Mouse (Mus musculus) liver, postnatal 0 days (tissue): ENCODE data around the gene Ltbr. TPM values are rescaled to one million over a fixed set of nuclear protein-coding genes. Genes with fewer than 3 reads are reported as not detected.
A peak's percentile ranks its signal among the peaks of the same experiment; 100 is the strongest.

Experiments used
- ATAC-seq: fragments of 200-750 bp; cut with Nextera tagmentation; 2 replicates; pipeline ENCODE4 v1.8.0; 2017; ENCODE audit warnings: mild to moderate bottlenecking, moderate library complexity
- DNase-seq: peaks from one replicate; pipeline ENCODE4 v3.0.0-alpha.2; 2016
- H3K27ac ChIP-seq: fragments of 300-500 bp; sonication (generic); 2 replicates; pipeline ENCODE4 v1.5.1; 2014; ENCODE audit warnings: antibody characterized with exemption, moderate library complexity, mild to moderate bottlenecking, low read depth
- H3K27me3 ChIP-seq: fragments of 300-500 bp; sonication (generic); 2 replicates; pipeline ENCODE4 v1.6.1; 2014; ENCODE audit warnings: low read length, control low read depth, mixed read lengths; ENCODE audit not compliant: insufficient read depth
- H3K36me3 ChIP-seq: fragments of 300-500 bp; sonication (generic); replicated peaks from 2 replicates; pipeline ENCODE4 v1.6.1; 2014; ENCODE audit warnings: mild to moderate bottlenecking, control low read depth, low read length, moderate library complexity, mixed read lengths; ENCODE audit not compliant: insufficient read depth
- H3K4me1 ChIP-seq: fragments of 300-500 bp; sonication (generic); 2 replicates; pipeline ENCODE4 v1.6.1; 2014; ENCODE audit warnings: antibody characterized with exemption, mild to moderate bottlenecking, control low read depth; ENCODE audit not compliant: insufficient read depth
- H3K4me2 ChIP-seq: fragments of 300-500 bp; sonication (generic); 2 replicates; pipeline ENCODE4 v1.6.1; 2014; ENCODE audit warnings: low read depth, mild to moderate bottlenecking, low read length, moderate library complexity, mixed read lengths
- H3K4me3 ChIP-seq: fragments of 300-500 bp; sonication (generic); 2 replicates; pipeline ENCODE4 v1.5.1; 2014; ENCODE audit warnings: low read depth, low read length
- H3K9ac ChIP-seq: fragments of 300-500 bp; sonication (generic); replicated peaks from 2 replicates; pipeline ENCODE4 v1.6.1; 2014; ENCODE audit warnings: mild to moderate bottlenecking, moderate library complexity
- H3K9me3 ChIP-seq: fragments of 300-500 bp; sonication (generic); 2 replicates; pipeline ENCODE4 v1.6.1; 2016; ENCODE audit warnings: mild to moderate bottlenecking, control low read depth, low read length, mixed read lengths
- CTCF ChIP-seq: sonication (generic); IDR thresholded peaks from 2 replicates; pipeline ENCODE4 v1.5.1; 2016; ENCODE audit warnings: antibody characterized with exemption, low read depth
- EP300 ChIP-seq: IDR thresholded peaks from 2 replicates; pipeline ENCODE4 v1.6.1; 2016; ENCODE audit warnings: antibody characterized with exemption, low read depth, mild to moderate bottlenecking
- WGBS: fragments of 180-500 bp; shearing (Covaris S2); extraction: QIAGEN DNeasy Blood & Tissue Kit; methylation state at CpG from one replicate; pipeline ENCODE4 v1.1.7; 2014; ENCODE audit not compliant: insufficient replicate concordance; 5-methylcytosine and 5-hydroxymethylcytosine counted together
- polyA plus RNA-seq: library from polyadenylated mRNA; unstranded; fragments of >200 nt; fragmentation: Nextera tagmentation; extraction: Ambion mirVana; gene quantifications from 2 replicates; pipeline ENCODE4 v1.2.1, GENCODE M21; 2015

Gene Ltbr
- polyA plus RNA-seq, 1 experiment from 2014 or later: 31.8 TPM

GRCm38 (mm10) chr6:125266091-125266490 lies 47.6 kb downstream of the Ltbr start:
- Histone ChIP-seq H3K4me2 (no peak overlapping the region), H3K4me1 (0 out of 2 replicates have a peak, but pooled peaks cover 2% of the 10 kb centered on the region), H3K27me3 (no peaks in the 10 kb centered on the region), H3K36me3 (no peaks in the 10 kb centered on the region), H3K4me3 (no peak overlapping the region), H3K27ac (no peak overlapping the region), H3K9me3 (no peaks in the 10 kb centered on the region), H3K9ac (no peak overlapping the region)
- WGBS: 76% methylated on average over 13 of the region's 13 CpGs
- DNase-seq (no peak), ATAC-seq (no peak)
- TF ChIP-seq EP300: no peak
- TF ChIP-seq CTCF: no peak

DNA sequence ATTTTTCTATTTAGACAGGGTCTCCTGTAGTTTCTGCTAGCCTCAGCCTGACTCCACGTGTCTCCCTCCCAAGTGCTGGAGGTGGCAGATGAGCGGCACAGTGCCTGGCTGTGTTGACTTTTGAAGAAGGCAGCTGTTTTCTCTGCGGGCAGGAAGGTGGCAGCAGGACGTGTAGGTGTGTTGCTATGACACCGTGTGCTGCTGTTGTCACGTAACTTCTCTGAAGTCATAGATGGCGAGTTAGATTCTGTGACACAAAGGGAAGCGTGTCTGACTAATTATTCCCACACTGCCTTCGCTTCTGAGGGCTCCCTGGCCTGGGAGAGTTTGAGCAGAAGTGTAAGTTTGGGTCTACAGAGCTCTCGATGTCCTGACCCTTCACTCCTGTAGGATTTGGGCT lies 48.4 kb downstream of the Ltbr start:
- H3K36me3 ChIP-seq: no peaks in the 10 kb centered on the region
- H3K4me3 ChIP-seq: no peak overlapping the region
- H3K4me2 ChIP-seq: no peak overlapping the region
- H3K9ac ChIP-seq: no peak overlapping the region
- H3K27ac ChIP-seq: no peak overlapping the region
- no peak for DNase-seq
- ATAC-seq: peak; percentile 65
- H3K27me3 ChIP-seq: no peaks in the 10 kb centered on the region
- TF ChIP-seq EP300: no peak
- no peak for TF ChIP-seq CTCF
- 0 out of 2 replicates have a peak, but pooled peaks cover 1% of the 10 kb centered on the region for H3K4me1 ChIP-seq
- 37% methylated on average over 10 of the region's 10 CpGs for WGBS
- H3K9me3 ChIP-seq: no peaks in the 10 kb centered on the region

GRCm38 (mm10) chr6:125264219-125264618 lies 49.5 kb downstream of the Ltbr start:
- Histone ChIP-seq H3K27me3 (no peaks in the 10 kb centered on the region), H3K4me1 (no peaks in the 10 kb centered on the region), H3K9ac (no peak overlapping the region), H3K4me2 (no peak overlapping the region), H3K9me3 (no peaks in the 10 kb centered on the region), H3K27ac (no peak overlapping the region), H3K36me3 (no peaks in the 10 kb centered on the region), H3K4me3 (no peak overlapping the region)
- ATAC-seq (no peak), DNase-seq (no peak)
- 75% methylated on average over 9 of the region's 9 CpGs for WGBS
- no peak for TF ChIP-seq EP300
- TF ChIP-seq CTCF: no peak

DNA sequence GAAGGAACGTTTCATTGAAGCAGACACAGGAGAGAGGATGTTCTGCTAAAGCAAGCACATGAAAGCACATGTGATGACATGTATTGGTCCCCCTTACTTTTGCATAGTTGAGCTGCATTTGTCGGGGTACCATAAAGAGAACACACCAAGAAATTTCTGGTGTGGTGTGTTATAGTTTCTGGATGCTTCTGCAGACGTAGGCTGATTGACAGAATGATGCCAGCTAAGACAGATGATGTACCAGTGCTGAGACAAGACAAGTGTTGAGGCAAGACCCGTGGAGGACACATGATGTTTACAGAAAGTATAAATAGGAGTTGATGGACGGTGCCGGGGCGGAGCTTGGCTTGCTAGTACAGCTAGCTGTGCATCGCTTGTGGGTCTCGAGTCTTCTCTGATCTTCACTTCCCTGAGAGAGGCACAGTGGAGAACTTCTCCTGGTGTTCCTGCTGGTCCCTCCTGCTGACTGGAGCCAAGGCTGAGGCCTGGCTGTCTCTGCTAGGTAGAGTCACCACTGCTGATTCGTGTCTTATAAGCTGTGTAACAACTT lies 53.6 kb downstream of the Ltbr start:
- DNase-seq (no peak), ATAC-seq (no peak)
- TF ChIP-seq CTCF (no peak), EP300 (no peak)
- 76% methylated on average over 10 of the region's 10 CpGs for WGBS
- H3K4me1 ChIP-seq: no peaks in the 10 kb centered on the region
- no peak overlapping the region for H3K4me3 ChIP-seq
- H3K27me3 ChIP-seq: no peaks in the 10 kb centered on the region
- no peaks in the 10 kb centered on the region for H3K36me3 ChIP-seq
- H3K9me3 ChIP-seq: no peaks in the 10 kb centered on the region
- H3K27ac ChIP-seq: no peak overlapping the region
- no peak overlapping the region for H3K4me2 ChIP-seq
- no peak overlapping the region for H3K9ac ChIP-seq

Other genes starting within 250 kb of the Ltbr start
- gene Lpar5, start 246.0 kb downstream of the Ltbr start, polyA plus RNA-seq: 0.57 and 0.85 TPM in 2 replicates
- 20.0 and 24.5 TPM in 2 replicates for gene Chd4, start 217.9 kb downstream of the Ltbr start, polyA plus RNA-seq
- 23.2 and 24.8 TPM in 2 replicates for gene Nop2, start 182.0 kb downstream of the Ltbr start, polyA plus RNA-seq
- gene Iffo1, start 168.6 kb downstream of the Ltbr start, polyA plus RNA-seq: 4.2 and 4.8 TPM in 2 replicates
- 1,355 and 1,565 TPM in 2 replicates for gene Gapdh, start 147.4 kb downstream of the Ltbr start, polyA plus RNA-seq
- gene Ncapd2, start 122.2 kb downstream of the Ltbr start, polyA plus RNA-seq: 33.5 and 39.1 TPM in 2 replicates
- gene Mrpl51, start 122.1 kb downstream of the Ltbr start, polyA plus RNA-seq: 210 and 215 TPM in 2 replicates
- 1.4 and 1.7 TPM in 2 replicates for gene Vamp1, start 98.3 kb downstream of the Ltbr start, polyA plus RNA-seq
- 14.4 and 14.7 TPM in 2 replicates for gene Tapbpl, start 82.0 kb downstream of the Ltbr start, polyA plus RNA-seq
- gene Cd27, start 76.9 kb downstream of the Ltbr start, polyA plus RNA-seq: 1.1 and 2.3 TPM in 2 replicates
- not detected in 2 replicates for gene Tuba3a, start 27.8 kb downstream of the Ltbr start, polyA plus RNA-seq
- gene Scnn1a, start 6.8 kb upstream of the Ltbr start, polyA plus RNA-seq: 0.76 and 1.1 TPM in 2 replicates
- gene Tnfrsf1a, start 35.5 kb upstream of the Ltbr start, polyA plus RNA-seq: 40.5 and 41.1 TPM in 2 replicates
- gene Plekhg6, start 66.9 kb upstream of the Ltbr start, polyA plus RNA-seq: 1.1 and 1.2 TPM in 2 replicates
- 243 and 249 TPM in 2 replicates for gene Cd9, start 180.9 kb upstream of the Ltbr start, polyA plus RNA-seq
- gene Vwf, start 232.9 kb upstream of the Ltbr start, polyA plus RNA-seq: 13.4 and 14.8 TPM in 2 replicates